Mouse (Mus musculus) lung, postnatal 10 days (tissue): Measurements from ENCODE around the gene Ets2.

ENCODE experiments used
- DNase-seq: peaks from one replicate; pipeline ENCODE4 v3.0.0; 2021

Ets2 gene

GRCm38 (mm10) chr16:95701802-95702561, at the start of gene Ets2:
TSS of gene Ets2 (plus strand) at chr16:95702075.
- peak; percentile 95 for DNase-seq

- no peak for DNase-seq
These were observed 47.7 kb upstream of the Ets2 start for GRCm38 (mm10) chr16:95654204-95654611.

- DNase-seq = no peak
These were observed 45.3 kb upstream of the Ets2 start for GRCm38 (mm10) chr16:95656535-95656934.

DNA sequence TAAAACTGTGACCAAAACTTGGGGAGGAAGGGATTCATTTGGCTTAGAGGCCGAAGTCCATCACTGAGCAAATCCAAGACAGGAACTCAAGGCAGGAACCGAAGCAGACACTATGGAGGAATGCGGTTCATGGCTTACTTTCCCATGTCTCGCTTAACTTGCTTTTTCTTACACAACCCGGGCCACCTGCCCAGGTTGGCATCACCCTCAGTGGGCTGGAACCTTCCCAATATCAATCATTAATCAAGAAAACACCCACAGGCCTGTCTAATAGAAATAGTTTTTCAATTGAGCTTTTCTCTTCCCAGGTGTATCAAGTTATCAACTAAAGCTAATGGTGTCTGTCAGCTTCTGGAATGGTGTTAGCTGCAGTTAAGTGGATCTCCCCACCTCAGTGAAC, 44.7 kb upstream of the Ets2 start:
- DNase-seq = no peak

GRCm38 (mm10) chr16:95657756-95658155, 44.1 kb upstream of the Ets2 start:
- DNase-seq = no peak

DNA sequence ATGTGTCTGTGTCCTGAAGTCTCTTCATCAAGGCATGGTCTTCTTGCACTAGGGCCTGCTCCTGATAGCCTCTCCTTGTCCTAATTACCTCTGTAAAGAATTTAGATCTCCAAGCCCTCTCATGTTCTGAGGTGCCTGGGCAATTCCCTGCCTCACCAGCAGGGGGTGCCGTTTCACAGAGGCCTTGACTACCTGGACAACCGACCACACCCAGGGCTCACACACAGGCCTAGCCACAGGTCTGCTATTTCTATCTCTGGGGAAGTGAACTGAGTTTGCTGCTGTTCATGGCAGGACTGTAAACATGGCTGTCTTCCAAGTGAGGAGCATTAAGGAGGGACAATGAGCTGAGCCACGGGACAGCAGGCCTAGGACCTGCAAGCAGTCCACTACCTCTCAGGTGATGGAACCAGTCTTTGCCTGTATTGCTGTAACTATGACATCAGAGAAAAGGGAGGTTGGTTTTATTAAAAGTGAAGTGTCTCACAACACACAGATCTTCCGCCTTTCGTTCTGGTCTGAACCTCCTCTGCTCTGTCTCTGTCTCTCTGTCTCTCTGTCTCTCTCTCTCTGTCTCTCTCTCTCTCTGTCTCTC, 42.9 kb upstream of the Ets2 start:
- DNase-seq = peak; percentile 73

GRCm38 (mm10) chr16:95659461-95659860, 42.4 kb upstream of the Ets2 start:
- peak; percentile 59 for DNase-seq

DNA sequence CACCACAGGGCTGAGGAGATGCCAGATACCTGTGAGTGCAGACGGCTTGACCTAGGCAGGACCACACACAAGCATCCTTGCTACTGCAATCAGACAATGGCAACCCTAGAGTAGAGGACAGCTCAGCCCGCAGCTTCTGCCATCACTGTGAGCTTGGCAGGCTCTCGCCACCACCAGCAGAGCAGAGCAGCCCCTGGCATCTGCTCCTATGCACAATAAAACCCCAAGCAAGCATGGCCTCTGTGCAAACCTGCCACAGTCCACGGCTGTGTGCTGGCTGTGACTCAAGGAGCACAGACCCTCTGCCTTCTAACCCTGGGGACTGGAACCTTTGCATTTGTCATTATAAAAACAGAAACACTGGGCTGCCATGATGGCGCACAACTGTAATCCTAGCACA, 41.0 kb upstream of the Ets2 start:
- DNase-seq = no peak

GRCm38 (mm10) chr16:95665472-95666131, 36.3 kb upstream of the Ets2 start:
- no peak for DNase-seq

DNA sequence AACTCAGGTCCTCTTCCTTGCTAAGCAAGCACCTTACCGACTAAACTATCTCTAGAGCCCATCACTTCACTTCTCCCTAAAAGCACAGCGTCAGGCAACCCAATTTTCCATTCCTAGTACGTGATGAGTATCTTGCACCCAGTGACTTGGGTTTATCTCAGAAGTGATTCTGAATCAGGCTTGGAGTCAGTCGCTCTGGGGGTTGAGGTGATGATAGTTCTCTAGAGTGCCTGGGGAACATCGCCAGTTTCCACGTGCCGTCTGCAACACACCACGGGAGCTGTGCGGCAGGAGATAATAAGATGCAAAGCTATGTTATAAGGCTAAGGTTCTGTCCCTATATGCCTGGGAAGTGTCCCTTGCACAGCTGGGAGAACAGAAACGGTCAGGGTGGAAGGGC, 35.6 kb upstream of the Ets2 start:
- DNase-seq = no peak

- no peak for DNase-seq
These were observed 34.3 kb upstream of the Ets2 start for GRCm38 (mm10) chr16:95667395-95668150.

- no peak for DNase-seq
These were observed 33.5 kb upstream of the Ets2 start for GRCm38 (mm10) chr16:95668151-95668993.

DNA sequence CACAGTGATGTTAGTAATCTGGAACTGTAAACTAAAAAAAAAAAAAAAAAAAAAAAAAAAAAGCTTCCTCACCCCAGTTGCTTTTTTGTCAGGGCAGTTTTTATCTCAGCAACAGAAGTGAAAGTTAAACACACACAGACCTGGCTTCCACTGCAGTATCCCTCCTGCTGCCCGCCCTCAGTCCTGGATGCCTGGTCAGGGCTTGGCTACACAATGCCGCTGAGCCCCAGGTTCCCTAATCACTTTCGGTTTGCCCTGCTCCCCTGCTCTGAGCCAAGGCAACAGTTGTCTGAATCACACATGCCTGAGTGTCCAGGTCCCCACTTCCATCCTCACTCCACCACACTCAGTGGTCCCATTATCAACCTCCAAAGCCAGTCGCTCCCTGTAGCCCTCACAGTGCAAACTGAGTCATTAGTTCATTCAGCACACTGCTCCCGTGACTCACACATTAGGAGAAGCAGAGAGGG, 27.4 kb upstream of the Ets2 start:
- DNase-seq = peak; percentile 23

DNA sequence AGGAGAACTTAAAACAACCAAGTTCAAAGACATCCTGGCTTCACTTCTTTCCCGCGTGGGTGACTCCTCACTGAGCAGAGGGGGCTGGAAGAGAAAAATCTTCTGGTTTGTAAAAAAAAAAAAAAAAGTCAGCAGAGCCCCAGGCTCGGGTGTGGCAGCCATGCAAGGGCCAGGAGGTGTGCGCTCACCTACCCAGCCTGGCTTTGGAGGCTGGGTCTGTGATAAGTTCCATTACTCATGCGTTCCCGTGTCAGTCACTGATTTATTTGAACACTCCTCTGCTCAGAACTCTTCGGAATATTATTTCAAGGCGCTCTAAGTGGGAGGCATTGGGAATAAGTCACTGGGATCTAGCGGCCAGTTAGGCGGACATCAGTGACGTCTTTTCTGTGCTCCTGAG, 26.7 kb upstream of the Ets2 start:
- DNase-seq = no peak

GRCm38 (mm10) chr16:95676668-95677067, 25.2 kb upstream of the Ets2 start:
- DNase-seq = no peak

DNA sequence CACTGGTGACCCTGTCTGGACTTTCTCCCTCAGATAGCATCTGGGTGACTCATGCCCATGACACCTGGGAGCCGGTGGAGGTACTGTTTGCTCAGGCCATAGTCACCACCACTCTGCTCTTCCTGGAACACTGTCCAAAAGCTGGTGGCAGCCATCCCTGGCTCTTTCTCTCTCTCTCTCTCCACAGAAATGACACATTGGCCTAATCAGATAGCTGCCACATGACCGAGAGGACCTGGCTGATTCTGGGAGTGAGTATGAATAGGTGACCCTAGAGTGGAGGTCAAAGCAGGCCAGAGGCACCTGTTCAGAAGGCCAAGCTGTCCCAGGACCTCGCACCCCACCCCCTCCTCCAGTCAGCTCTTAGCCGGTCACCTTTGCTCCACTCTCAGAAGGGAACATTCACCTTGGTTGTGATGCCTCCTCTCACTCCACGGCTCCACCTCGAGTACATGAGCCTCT, 19.4 kb upstream of the Ets2 start:
- no peak for DNase-seq

GRCm38 (mm10) chr16:95685807-95686206, 16.1 kb upstream of the Ets2 start:
- no peak for DNase-seq

DNA sequence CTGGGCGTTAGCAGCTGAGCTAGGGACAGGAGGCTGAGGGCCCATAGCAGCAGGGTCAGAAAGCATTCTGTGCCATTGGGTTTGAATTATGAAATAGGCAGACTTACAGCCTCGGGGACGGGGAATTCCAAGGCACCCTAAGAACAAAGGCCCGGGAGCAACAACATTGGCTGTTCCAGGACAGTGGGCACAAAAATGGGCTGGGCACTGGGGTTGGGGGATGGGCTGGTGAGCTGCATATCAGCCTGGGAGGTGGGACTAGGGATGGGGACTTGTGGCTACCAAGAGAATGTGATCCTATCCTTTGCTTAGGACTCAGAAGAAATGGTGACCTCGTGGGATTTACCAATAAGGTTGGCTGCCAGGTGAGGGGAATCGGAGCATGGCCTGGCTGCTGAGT, 15.6 kb upstream of the Ets2 start:
- no peak for DNase-seq

DNA sequence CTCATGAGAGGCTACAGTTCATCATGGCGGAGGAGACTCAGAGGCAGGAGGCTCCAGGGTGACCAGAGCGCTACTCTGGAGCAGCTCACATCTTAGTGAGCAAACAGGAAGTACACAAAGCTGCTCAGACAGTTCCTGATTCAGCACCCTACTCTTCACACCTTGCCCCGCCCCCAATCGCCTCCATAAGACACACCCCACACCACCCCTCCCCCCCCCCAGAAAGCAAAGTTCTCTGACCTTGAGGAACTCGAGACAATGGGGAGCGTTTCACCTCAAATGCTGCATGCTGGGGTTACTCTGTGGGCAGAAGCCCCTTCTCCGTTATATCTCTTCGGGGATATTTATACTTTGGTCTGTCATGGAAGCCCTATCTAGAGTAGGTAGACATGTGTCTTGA, 15.0 kb upstream of the Ets2 start:
- DNase-seq = no peak

- no peak for DNase-seq
These were observed 13.9 kb upstream of the Ets2 start for GRCm38 (mm10) chr16:95688010-95688409.

- DNase-seq = no peak
These were observed 5.3 kb upstream of the Ets2 start for GRCm38 (mm10) chr16:95696599-95696998.

DNA sequence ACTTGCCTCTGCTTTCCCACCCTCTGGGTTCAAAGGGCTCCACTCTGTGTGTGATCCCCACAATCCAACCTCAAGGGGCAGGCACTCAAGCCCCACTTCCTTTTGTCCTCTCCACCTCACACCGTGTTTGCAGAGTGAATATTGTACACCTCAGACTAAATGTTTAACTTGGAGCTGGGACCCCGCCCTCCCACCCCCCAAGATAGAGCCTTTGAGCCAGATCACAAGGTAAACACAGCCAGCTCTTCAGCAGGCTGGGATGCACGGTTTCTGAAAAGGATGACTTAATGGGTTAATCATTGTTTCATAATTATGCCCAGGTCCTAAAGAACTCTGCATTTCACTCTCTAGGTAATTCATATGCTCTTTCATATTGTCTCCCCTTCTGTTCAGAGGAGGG, 2.2 kb upstream of the Ets2 start:
- no peak for DNase-seq
